Mouse (Mus musculus): ENCODE measurements at regions not wholly inside any gene's neighbourhood (a gene's known extent, or its start where the extent isn't known, plus 50 kb on each side); places are given as distances from the start of the nearest gene placed in this dataset.

- Histone ChIP-seq H3K27me3 (ENCODE audit: control insufficient read depth, insufficient read depth, low read length, poor library complexity, severe bottlenecking) (no peaks in the 10 kb centered on the region), H3K27ac (ENCODE audit: insufficient read depth, low read length) (no peak overlapping the region), H3K36me3 (ENCODE audit: control insufficient read depth, insufficient read depth, low read length, poor library complexity, severe bottlenecking) (no peaks in the 10 kb centered on the region), H3K4me3 (ENCODE audit: low read depth, low read length) (no peak overlapping the region), H3K4me1 (ENCODE audit: control insufficient read depth, insufficient read depth, low read length) (no peaks in the 10 kb centered on the region), H3K9me3 (replicated peaks; ENCODE audit: control insufficient read depth, insufficient read depth, low read length, poor library complexity, severe bottlenecking) (no peaks in the 10 kb centered on the region), H3K9ac (ENCODE audit: low read depth, poor library complexity, severe bottlenecking) (no peak overlapping the region)
- TF ChIP-seq CTCF (IDR thresholded peaks at IDR 0.05; ENCODE audit: low read depth, low read length) = no peak
- no peak for TF ChIP-seq EP300 (IDR thresholded peaks at IDR 0.05; ENCODE audit: insufficient read depth, low read depth, low read length)
These were observed 223.7 kb downstream of the Setd4 start for GRCm38 (mm10) chr16:93380117-93380516.

DNA sequence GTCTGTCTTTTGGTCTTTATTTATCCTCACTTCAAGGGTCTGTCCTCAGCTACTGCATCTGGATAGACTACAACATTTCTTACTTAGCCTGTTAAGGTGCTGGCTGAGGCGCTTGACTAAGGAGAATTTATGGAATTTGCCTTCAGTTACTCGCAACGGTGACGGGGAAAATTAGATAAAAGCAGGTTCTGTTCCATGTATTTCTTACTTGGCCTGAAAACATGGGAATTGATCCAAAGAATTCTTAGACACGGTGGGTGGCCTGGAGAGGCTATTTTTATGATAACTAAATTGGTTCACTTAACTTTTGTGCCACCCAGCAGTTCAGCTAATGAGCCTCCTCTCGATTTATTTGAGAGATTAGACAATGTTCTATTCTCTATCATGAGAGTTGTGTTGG is 224.3 kb downstream of the Setd4 start:
- H3K4me3 ChIP-seq (ENCODE audit: low read depth, low read length) = no peak overlapping the region
- no peaks in the 10 kb centered on the region for H3K27me3 ChIP-seq (ENCODE audit: control insufficient read depth, insufficient read depth, low read length, poor library complexity, severe bottlenecking)
- H3K27ac ChIP-seq (ENCODE audit: insufficient read depth, low read length) = no peak overlapping the region
- no peak overlapping the region for H3K9ac ChIP-seq (ENCODE audit: low read depth, poor library complexity, severe bottlenecking)
- H3K4me1 ChIP-seq (ENCODE audit: control insufficient read depth, insufficient read depth, low read length) = no peaks in the 10 kb centered on the region
- H3K9me3 ChIP-seq (replicated peaks; ENCODE audit: control insufficient read depth, insufficient read depth, low read length, poor library complexity, severe bottlenecking) = no peaks in the 10 kb centered on the region
- no peak for TF ChIP-seq POLR2A (IDR thresholded peaks at IDR 0.05; ENCODE audit: insufficient read depth, low read length)
- no peak for TF ChIP-seq CTCF (IDR thresholded peaks at IDR 0.05; ENCODE audit: low read depth, low read length)
- TF ChIP-seq EP300 (IDR thresholded peaks at IDR 0.05; ENCODE audit: insufficient read depth, low read depth, low read length) = no peak
- no peaks in the 10 kb centered on the region for H3K36me3 ChIP-seq (ENCODE audit: control insufficient read depth, insufficient read depth, low read length, poor library complexity, severe bottlenecking)

DNA sequence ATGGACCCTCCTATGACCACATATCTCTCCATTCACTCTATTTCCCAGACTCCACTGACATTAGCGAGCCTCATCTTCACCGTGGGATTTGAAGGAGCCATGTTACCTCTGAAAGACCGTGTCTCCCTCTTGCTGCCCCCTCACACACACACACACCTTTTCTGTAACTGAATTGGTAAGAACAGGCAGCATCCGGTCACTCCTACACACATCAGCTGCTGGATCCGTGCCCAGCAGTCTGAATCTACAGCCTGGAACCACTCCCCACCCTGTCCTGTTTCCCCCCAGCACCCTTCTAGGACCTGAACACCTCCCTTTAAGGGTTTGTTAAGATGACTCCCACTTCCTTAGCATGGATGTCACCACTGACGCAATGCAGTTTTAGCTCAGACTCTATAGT is 229.2 kb downstream of the Setd4 start:
- no peaks in the 10 kb centered on the region for H3K4me1 ChIP-seq (ENCODE audit: control insufficient read depth, insufficient read depth, low read length)
- H3K9ac ChIP-seq (ENCODE audit: low read depth, poor library complexity, severe bottlenecking) = no peak overlapping the region
- no peak overlapping the region for H3K27ac ChIP-seq (ENCODE audit: insufficient read depth, low read length)
- no peaks in the 10 kb centered on the region for H3K36me3 ChIP-seq (ENCODE audit: control insufficient read depth, insufficient read depth, low read length, poor library complexity, severe bottlenecking)
- H3K9me3 ChIP-seq (replicated peaks; ENCODE audit: control insufficient read depth, insufficient read depth, low read length, poor library complexity, severe bottlenecking) = no peaks in the 10 kb centered on the region
- H3K4me3 ChIP-seq (ENCODE audit: low read depth, low read length) = no peak overlapping the region
- H3K27me3 ChIP-seq (ENCODE audit: control insufficient read depth, insufficient read depth, low read length, poor library complexity, severe bottlenecking) = no peaks in the 10 kb centered on the region
- TF ChIP-seq EP300 (IDR thresholded peaks at IDR 0.05; ENCODE audit: insufficient read depth, low read depth, low read length) (no peak), CTCF (IDR thresholded peaks at IDR 0.05; ENCODE audit: low read depth, low read length) (no peak), POLR2A (IDR thresholded peaks at IDR 0.05; ENCODE audit: insufficient read depth, low read length) (no peak)

- H3K36me3 ChIP-seq (ENCODE audit: control insufficient read depth, insufficient read depth, low read length, poor library complexity, severe bottlenecking) = no peaks in the 10 kb centered on the region
- H3K4me1 ChIP-seq (ENCODE audit: control insufficient read depth, insufficient read depth, low read length) = no peaks in the 10 kb centered on the region
- H3K9me3 ChIP-seq (replicated peaks; ENCODE audit: control insufficient read depth, insufficient read depth, low read length, poor library complexity, severe bottlenecking) = no peaks in the 10 kb centered on the region
- no peak for TF ChIP-seq CTCF (IDR thresholded peaks at IDR 0.05; ENCODE audit: low read depth, low read length)
- H3K9ac ChIP-seq (ENCODE audit: low read depth, poor library complexity, severe bottlenecking) = no peak overlapping the region
- H3K4me3 ChIP-seq (ENCODE audit: low read depth, low read length) = no peak overlapping the region
- H3K27ac ChIP-seq (ENCODE audit: insufficient read depth, low read length) = no peak overlapping the region
- no peaks in the 10 kb centered on the region for H3K27me3 ChIP-seq (ENCODE audit: control insufficient read depth, insufficient read depth, low read length, poor library complexity, severe bottlenecking)
These were observed 234.1 kb downstream of the Setd4 start for GRCm38 (mm10) chr16:93369766-93370146.

DNA sequence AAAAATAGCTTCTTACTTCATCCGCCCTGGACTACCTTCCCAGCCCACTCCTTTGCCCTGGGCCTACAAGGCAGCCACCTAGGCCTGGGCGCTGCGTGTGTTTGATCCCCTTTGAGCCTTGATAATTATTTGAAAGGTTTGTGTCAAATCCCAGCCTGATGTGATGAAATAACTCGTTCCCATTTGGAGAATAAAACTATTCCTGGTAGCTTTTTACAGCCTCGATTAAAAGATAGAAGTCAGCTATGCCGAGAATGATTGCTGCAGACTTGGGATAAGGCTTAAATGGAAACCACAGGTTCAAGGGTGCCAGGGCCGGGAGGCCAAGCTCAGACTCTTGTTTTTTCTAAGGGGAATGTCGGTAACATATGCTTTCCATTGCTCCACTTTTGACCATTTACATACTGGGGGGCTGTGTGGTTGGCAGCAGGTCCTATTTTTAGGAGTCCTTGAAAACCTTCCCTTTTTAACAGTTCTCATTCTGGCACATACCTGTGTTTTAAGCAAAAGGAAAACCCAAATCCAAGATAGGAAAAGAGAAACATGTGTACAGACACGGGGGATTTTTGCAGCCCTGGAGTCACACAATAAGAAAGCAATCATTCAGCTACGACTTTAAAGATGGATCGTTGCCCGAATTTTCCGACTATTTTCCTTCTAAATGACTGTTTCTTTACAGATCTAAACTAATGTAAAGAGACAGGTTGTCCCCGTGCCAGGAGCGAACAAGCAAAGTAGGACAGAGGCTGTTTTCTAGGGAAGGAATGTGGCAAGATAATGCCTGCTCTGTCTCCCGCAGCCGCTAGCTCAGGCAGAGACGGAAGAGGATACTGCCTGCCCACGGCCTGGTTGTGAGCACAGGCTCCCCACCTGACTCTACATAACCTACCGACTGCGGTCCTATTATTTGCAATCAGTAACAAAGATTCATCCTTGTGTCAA is 234.8 kb downstream of the Setd4 start:
- no peaks in the 10 kb centered on the region for H3K4me1 ChIP-seq (ENCODE audit: control insufficient read depth, insufficient read depth, low read length)
- H3K9me3 ChIP-seq (replicated peaks; ENCODE audit: control insufficient read depth, insufficient read depth, low read length, poor library complexity, severe bottlenecking) = no peaks in the 10 kb centered on the region
- no peak overlapping the region for H3K27ac ChIP-seq (ENCODE audit: insufficient read depth, low read length)
- H3K9ac ChIP-seq (ENCODE audit: low read depth, poor library complexity, severe bottlenecking) = no peak overlapping the region
- H3K36me3 ChIP-seq (ENCODE audit: control insufficient read depth, insufficient read depth, low read length, poor library complexity, severe bottlenecking) = no peaks in the 10 kb centered on the region
- H3K27me3 ChIP-seq (ENCODE audit: control insufficient read depth, insufficient read depth, low read length, poor library complexity, severe bottlenecking) = no peaks in the 10 kb centered on the region
- no peak overlapping the region for H3K4me3 ChIP-seq (ENCODE audit: low read depth, low read length)
- TF ChIP-seq EP300 (IDR thresholded peaks at IDR 0.05; ENCODE audit: insufficient read depth, low read depth, low read length) = no peak

GRCm38 (mm10) chr16:93367995-93368394 is 235.9 kb downstream of the Setd4 start:
- no peaks in the 10 kb centered on the region for H3K4me1 ChIP-seq (ENCODE audit: control insufficient read depth, insufficient read depth, low read length)
- no peak overlapping the region for H3K27ac ChIP-seq (ENCODE audit: insufficient read depth, low read length)
- no peak overlapping the region for H3K4me3 ChIP-seq (ENCODE audit: low read depth, low read length)
- no peaks in the 10 kb centered on the region for H3K9me3 ChIP-seq (replicated peaks; ENCODE audit: control insufficient read depth, insufficient read depth, low read length, poor library complexity, severe bottlenecking)
- no peaks in the 10 kb centered on the region for H3K27me3 ChIP-seq (ENCODE audit: control insufficient read depth, insufficient read depth, low read length, poor library complexity, severe bottlenecking)
- no peak overlapping the region for H3K9ac ChIP-seq (ENCODE audit: low read depth, poor library complexity, severe bottlenecking)
- no peak for TF ChIP-seq EP300 (IDR thresholded peaks at IDR 0.05; ENCODE audit: insufficient read depth, low read depth, low read length)
- no peak for TF ChIP-seq CTCF (IDR thresholded peaks at IDR 0.05; ENCODE audit: low read depth, low read length)
- TF ChIP-seq POLR2A (IDR thresholded peaks at IDR 0.05; ENCODE audit: insufficient read depth, low read length) = no peak
- H3K36me3 ChIP-seq (ENCODE audit: control insufficient read depth, insufficient read depth, low read length, poor library complexity, severe bottlenecking) = no peaks in the 10 kb centered on the region
